Mouse (Mus musculus): ENCODE data around the gene Pxdn. TPM values are rescaled to one million over a fixed set of nuclear protein-coding genes. Genes with fewer than 3 reads are reported as not detected.

Gene Pxdn
- polyA plus RNA-seq, 1 experiment from 2014 or later = 93.0 TPM

DNA sequence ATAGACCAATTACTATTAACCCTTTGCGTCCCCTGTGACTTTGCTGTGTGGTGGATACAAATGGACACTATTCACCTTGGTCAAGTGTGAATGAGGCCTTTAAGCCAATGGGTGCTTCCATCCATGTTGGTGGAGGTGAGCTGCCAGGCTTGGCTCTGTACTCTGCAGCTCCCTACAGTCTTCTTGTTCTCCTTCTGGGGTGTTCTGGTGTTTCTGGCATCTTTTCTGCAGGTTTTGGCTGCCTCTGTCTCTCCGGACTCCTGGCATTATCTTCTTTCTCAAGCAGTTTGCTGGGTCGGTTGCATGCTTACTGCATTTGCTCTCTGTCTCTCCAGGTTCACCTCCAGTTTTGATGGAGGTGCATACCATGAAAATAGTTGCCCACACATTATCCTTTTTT is 7.2 kb downstream of the Pxdn start:
- Histone ChIP-seq H3K9me3 (replicated peaks; ENCODE audit: control insufficient read depth, low read length) (no peaks in the 10 kb centered on the region), H3K27ac (ENCODE audit: low read length) (no peak overlapping the region), H3K9ac (ENCODE audit: low read length) (no peak overlapping the region), H3K4me2 (ENCODE audit: low read depth, low read length) (no peak overlapping the region), H3K4me3 (replicated peaks; ENCODE audit: low read length) (no peak overlapping the region), H3K27me3 (ENCODE audit: control insufficient read depth, insufficient read depth, low read length) (no peaks in the 10 kb centered on the region), H3K4me1 (ENCODE audit: control insufficient read depth, insufficient read depth, low read length) (peaks cover 16% of the 10 kb centered on the region), H3K36me3 (ENCODE audit: control insufficient read depth, insufficient read depth, low read length) (no peaks in the 10 kb centered on the region)
- WGBS = 68% methylated on average over 3 of the region's 3 CpGs
- ATAC-seq (ENCODE audit: insufficient read depth, low FRiP score) = no peak

- Histone ChIP-seq H3K27me3 (ENCODE audit: control insufficient read depth, insufficient read depth, low read length) (no peaks in the 10 kb centered on the region), H3K9me3 (replicated peaks; ENCODE audit: control insufficient read depth, low read length) (no peaks in the 10 kb centered on the region), H3K4me3 (replicated peaks; ENCODE audit: low read length) (no peak overlapping the region), H3K4me1 (ENCODE audit: control insufficient read depth, insufficient read depth, low read length) (peaks cover 12% of the 10 kb centered on the region), H3K9ac (ENCODE audit: low read length) (no peak overlapping the region), H3K27ac (ENCODE audit: low read length) (no peak overlapping the region), H3K4me2 (ENCODE audit: low read depth, low read length) (no peak overlapping the region), H3K36me3 (ENCODE audit: control insufficient read depth, insufficient read depth, low read length) (no peaks in the 10 kb centered on the region)
- ATAC-seq (ENCODE audit: insufficient read depth, low FRiP score) = no peak
- 48% methylated on average over 6 of the region's 6 CpGs for WGBS
Observed at GRCm38 (mm10) chr12:29945182-29945743, 7.9 kb downstream of the Pxdn start.

GRCm38 (mm10) chr12:29951043-29951442 is 13.6 kb downstream of the Pxdn start:
- H3K9me3 ChIP-seq (replicated peaks; ENCODE audit: control insufficient read depth, low read length) = no peaks in the 10 kb centered on the region
- H3K36me3 ChIP-seq (ENCODE audit: control insufficient read depth, insufficient read depth, low read length) = no peaks in the 10 kb centered on the region
- no peaks in the 10 kb centered on the region for H3K27me3 ChIP-seq (ENCODE audit: control insufficient read depth, insufficient read depth, low read length)
- 53% methylated on average over 6 of the region's 6 CpGs for WGBS
- peak overlapping the region; percentile 44 for H3K27ac ChIP-seq (ENCODE audit: low read length)
- no peak overlapping the region for H3K4me3 ChIP-seq (replicated peaks; ENCODE audit: low read length)
- ATAC-seq (ENCODE audit: insufficient read depth, low FRiP score) = no peak
- no peak overlapping the region for H3K9ac ChIP-seq (ENCODE audit: low read length)
- peaks cover 34% of the 10 kb centered on the region for H3K4me1 ChIP-seq (ENCODE audit: control insufficient read depth, insufficient read depth, low read length)
- no peak overlapping the region for H3K4me2 ChIP-seq (ENCODE audit: low read depth, low read length)

DNA sequence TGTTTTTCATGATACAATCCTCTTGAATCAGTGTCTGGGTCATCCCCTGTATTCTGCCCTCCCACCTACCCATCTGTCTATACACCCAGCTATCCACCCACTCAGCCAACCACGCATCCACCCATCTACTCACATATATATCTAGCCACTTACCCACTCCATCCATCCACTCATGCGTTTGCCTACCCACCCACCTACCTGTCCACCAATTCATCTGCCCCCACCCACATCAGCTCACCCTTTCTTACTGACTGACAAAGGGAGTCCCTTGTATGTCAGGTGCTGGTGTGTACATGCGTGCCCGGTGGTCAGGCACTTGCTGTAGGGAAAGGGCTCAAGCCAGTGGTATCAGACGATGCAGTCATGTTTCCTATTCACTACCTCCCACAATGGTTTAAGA is 14.1 kb downstream of the Pxdn start:
- ATAC-seq (ENCODE audit: insufficient read depth, low FRiP score) = no peak
- Histone ChIP-seq H3K4me2 (ENCODE audit: low read depth, low read length) (no peak overlapping the region), H3K4me3 (replicated peaks; ENCODE audit: low read length) (no peak overlapping the region), H3K9ac (ENCODE audit: low read length) (no peak overlapping the region), H3K9me3 (replicated peaks; ENCODE audit: control insufficient read depth, low read length) (no peaks in the 10 kb centered on the region), H3K27ac (ENCODE audit: low read length) (peak overlapping the region; percentile 8; the same call in 1 of the 2 replicates), H3K36me3 (ENCODE audit: control insufficient read depth, insufficient read depth, low read length) (no peaks in the 10 kb centered on the region), H3K4me1 (ENCODE audit: control insufficient read depth, insufficient read depth, low read length) (peaks cover 34% of the 10 kb centered on the region), H3K27me3 (ENCODE audit: control insufficient read depth, insufficient read depth, low read length) (no peaks in the 10 kb centered on the region)
- WGBS = 83% methylated on average over 5 of the region's 5 CpGs

- Histone ChIP-seq H3K27me3 (ENCODE audit: control insufficient read depth, insufficient read depth, low read length) (no peaks in the 10 kb centered on the region), H3K27ac (ENCODE audit: low read length) (peak overlapping the region; percentile 42), H3K4me1 (ENCODE audit: control insufficient read depth, insufficient read depth, low read length) (peaks cover 34% of the 10 kb centered on the region), H3K9me3 (replicated peaks; ENCODE audit: control insufficient read depth, low read length) (no peaks in the 10 kb centered on the region), H3K4me2 (ENCODE audit: low read depth, low read length) (no peak overlapping the region), H3K9ac (ENCODE audit: low read length) (no peak overlapping the region), H3K4me3 (replicated peaks; ENCODE audit: low read length) (no peak overlapping the region), H3K36me3 (ENCODE audit: control insufficient read depth, insufficient read depth, low read length) (no peaks in the 10 kb centered on the region)
- 39% methylated on average over 6 of the region's 6 CpGs for WGBS
- ATAC-seq (ENCODE audit: insufficient read depth, low FRiP score) = peak; percentile 55
Observed at GRCm38 (mm10) chr12:29952102-29952501, 14.7 kb downstream of the Pxdn start.

DNA sequence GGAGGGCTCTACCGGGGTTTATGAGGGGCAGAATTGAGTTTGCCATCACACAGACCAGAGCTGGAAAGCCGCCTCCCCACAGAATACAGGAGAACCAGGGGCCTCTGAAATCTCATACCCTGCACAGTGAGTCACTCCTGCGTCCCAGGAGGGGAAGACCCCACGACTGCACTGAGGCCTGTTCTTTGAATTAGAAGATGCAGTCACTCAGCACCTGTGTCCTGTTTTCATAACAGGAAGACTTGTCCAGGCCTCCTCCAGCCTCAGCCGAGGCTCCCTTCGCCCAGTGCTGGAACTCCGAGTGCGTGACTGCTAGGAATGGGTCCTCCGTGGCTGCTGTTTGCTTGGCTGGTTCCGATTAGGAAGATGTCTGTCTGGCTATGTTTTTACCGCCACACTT is 16.6 kb downstream of the Pxdn start:
- no peaks in the 10 kb centered on the region for H3K27me3 ChIP-seq (ENCODE audit: control insufficient read depth, insufficient read depth, low read length)
- H3K4me1 ChIP-seq (ENCODE audit: control insufficient read depth, insufficient read depth, low read length) = peaks cover 34% of the 10 kb centered on the region
- no peak for ATAC-seq (ENCODE audit: insufficient read depth, low FRiP score)
- H3K9ac ChIP-seq (ENCODE audit: low read length) = no peak overlapping the region
- H3K36me3 ChIP-seq (ENCODE audit: control insufficient read depth, insufficient read depth, low read length) = no peaks in the 10 kb centered on the region
- no peak overlapping the region for H3K4me2 ChIP-seq (ENCODE audit: low read depth, low read length)
- peak overlapping the region; percentile 51 for H3K27ac ChIP-seq (ENCODE audit: low read length)
- no peak overlapping the region for H3K4me3 ChIP-seq (replicated peaks; ENCODE audit: low read length)
- WGBS = 55% methylated on average over 11 of the region's 11 CpGs
- no peaks in the 10 kb centered on the region for H3K9me3 ChIP-seq (replicated peaks; ENCODE audit: control insufficient read depth, low read length)

DNA sequence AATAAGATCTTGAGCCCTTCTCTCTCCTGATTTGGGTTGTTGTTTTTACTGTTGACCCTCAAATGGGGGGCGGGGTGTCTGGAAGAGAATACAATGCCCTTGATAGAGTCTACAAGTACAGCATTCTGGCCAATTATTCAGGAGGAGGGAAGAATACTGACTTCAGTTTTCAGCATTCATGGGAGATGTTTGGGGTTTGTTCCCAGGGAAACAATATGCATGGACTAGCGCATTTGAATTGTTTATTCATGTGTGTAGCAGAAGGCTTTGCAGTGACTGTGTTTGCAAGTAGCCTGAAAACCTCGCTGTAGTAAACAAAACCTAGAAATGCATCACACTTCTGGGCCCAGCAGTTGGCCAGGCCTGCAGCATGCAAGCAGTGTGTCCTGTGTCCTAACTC is 17.1 kb downstream of the Pxdn start:
- no peaks in the 10 kb centered on the region for H3K27me3 ChIP-seq (ENCODE audit: control insufficient read depth, insufficient read depth, low read length)
- no peak overlapping the region for H3K4me3 ChIP-seq (replicated peaks; ENCODE audit: low read length)
- ATAC-seq (ENCODE audit: insufficient read depth, low FRiP score) = no peak
- H3K4me1 ChIP-seq (ENCODE audit: control insufficient read depth, insufficient read depth, low read length) = peaks cover 34% of the 10 kb centered on the region
- H3K36me3 ChIP-seq (ENCODE audit: control insufficient read depth, insufficient read depth, low read length) = no peaks in the 10 kb centered on the region
- no peaks in the 10 kb centered on the region for H3K9me3 ChIP-seq (replicated peaks; ENCODE audit: control insufficient read depth, low read length)
- H3K4me2 ChIP-seq (ENCODE audit: low read depth, low read length) = no peak overlapping the region
- H3K27ac ChIP-seq (ENCODE audit: low read length) = peak overlapping the region; percentile 51; the same call in 1 of the 2 replicates
- H3K9ac ChIP-seq (ENCODE audit: low read length) = no peak overlapping the region
- WGBS = 68% methylated on average over 3 of the region's 3 CpGs

DNA sequence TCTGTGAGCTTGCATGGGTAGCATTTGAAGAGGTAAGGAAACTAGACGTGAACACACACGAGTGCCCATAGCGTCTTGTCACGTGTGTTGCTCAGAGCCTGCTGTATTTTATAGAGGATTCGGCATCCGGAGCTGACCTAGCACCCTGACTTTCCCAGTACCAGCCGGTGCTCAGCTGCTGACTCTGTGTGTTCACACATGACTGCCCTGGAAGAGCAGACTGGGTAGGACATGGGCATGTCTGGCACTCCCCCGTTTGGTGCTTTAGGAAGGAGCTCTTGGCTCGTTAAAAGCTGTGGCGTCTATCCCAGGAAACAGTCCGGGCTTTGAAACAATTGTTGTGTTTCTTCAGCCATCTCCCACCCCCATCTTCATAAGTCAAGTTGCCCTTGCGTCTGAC is 19.6 kb downstream of the Pxdn start:
- Histone ChIP-seq H3K9ac (ENCODE audit: low read length) (no peak overlapping the region), H3K27me3 (ENCODE audit: control insufficient read depth, insufficient read depth, low read length) (no peaks in the 10 kb centered on the region), H3K9me3 (replicated peaks; ENCODE audit: control insufficient read depth, low read length) (no peaks in the 10 kb centered on the region), H3K4me3 (replicated peaks; ENCODE audit: low read length) (no peak overlapping the region), H3K4me2 (ENCODE audit: low read depth, low read length) (no peak overlapping the region), H3K27ac (ENCODE audit: low read length) (no peak overlapping the region), H3K4me1 (ENCODE audit: control insufficient read depth, insufficient read depth, low read length) (peaks cover 31% of the 10 kb centered on the region), H3K36me3 (ENCODE audit: control insufficient read depth, insufficient read depth, low read length) (no peaks in the 10 kb centered on the region)
- WGBS = 79% methylated on average over 12 of the region's 12 CpGs
- ATAC-seq (ENCODE audit: insufficient read depth, low FRiP score) = no peak

- 75% methylated on average over 5 of the region's 5 CpGs for WGBS
- H3K27ac ChIP-seq (ENCODE audit: low read length) = no peak overlapping the region
- no peak overlapping the region for H3K4me2 ChIP-seq (ENCODE audit: low read depth, low read length)
- H3K4me3 ChIP-seq (replicated peaks; ENCODE audit: low read length) = no peak overlapping the region
- ATAC-seq (ENCODE audit: insufficient read depth, low FRiP score) = no peak
- no peaks in the 10 kb centered on the region for H3K36me3 ChIP-seq (ENCODE audit: control insufficient read depth, insufficient read depth, low read length)
- peaks cover 18% of the 10 kb centered on the region for H3K4me1 ChIP-seq (ENCODE audit: control insufficient read depth, insufficient read depth, low read length)
- no peaks in the 10 kb centered on the region for H3K9me3 ChIP-seq (replicated peaks; ENCODE audit: control insufficient read depth, low read length)
- H3K9ac ChIP-seq (ENCODE audit: low read length) = no peak overlapping the region
- no peaks in the 10 kb centered on the region for H3K27me3 ChIP-seq (ENCODE audit: control insufficient read depth, insufficient read depth, low read length)
Observed at GRCm38 (mm10) chr12:29958637-29959036, 21.2 kb downstream of the Pxdn start.

All from stomach, embryonic 16.5 days (tissue).